Mouse (Mus musculus): ENCODE results near the gene Ttc26.

- TF ChIP-seq CTCF (IDR thresholded peaks at IDR 0.05; ENCODE audit: low read depth, low read length) = no peak
- TF ChIP-seq POLR2A (IDR thresholded peaks at IDR 0.05; ENCODE audit: insufficient read depth, low read length) = no peak
Measured at GRCm38 (mm10) chr6:38359736-38360499, 21.4 kb upstream of the Ttc26 start.

Measured in ES-Bruce4 (cell line).